Mouse (Mus musculus) midbrain, embryonic 11.5 days (tissue): ENCODE measurements around the gene 1700025C18Rik. TPM values are rescaled to one million over a fixed set of nuclear protein-coding genes. Genes with fewer than 3 reads are reported as not detected.

Experiments
- ATAC-seq: fragments of 200-750 bp; cut with Nextera tagmentation; 2 replicates; pipeline ENCODE4 v1.8.0; 2017; ENCODE audit warnings: moderate TSS enrichment, moderate library complexity; ENCODE audit not compliant: low FRiP score
- DNase-seq: peaks from one replicate; pipeline ENCODE4 v3.0.0; 2015; ENCODE audit warnings: low spot score; ENCODE audit errors: missing footprints
- H3K27ac ChIP-seq: fragments of 300-500 bp; sonication (generic); 2 replicates; pipeline ENCODE4 v1.5.1; 2014; ENCODE audit warnings: low read depth, low read length
- H3K27me3 ChIP-seq: fragments of 300-500 bp; sonication (generic); 2 replicates; pipeline ENCODE4 v1.6.1; 2014; ENCODE audit warnings: mild to moderate bottlenecking, low read length, moderate library complexity, mixed read lengths; ENCODE audit not compliant: control insufficient read depth, insufficient read depth
- H3K36me3 ChIP-seq: fragments of 300-500 bp; sonication (generic); 2 replicates; pipeline ENCODE4 v1.6.1; 2014; ENCODE audit warnings: mild to moderate bottlenecking, low read length, moderate library complexity, mixed read lengths; ENCODE audit not compliant: control insufficient read depth, insufficient read depth
- H3K4me1 ChIP-seq: fragments of 300-500 bp; sonication (generic); 2 replicates; pipeline ENCODE4 v1.6.1; 2014; ENCODE audit warnings: low read length; ENCODE audit not compliant: control insufficient read depth, insufficient read depth
- H3K4me2 ChIP-seq: fragments of 300-500 bp; sonication (generic); 2 replicates; pipeline ENCODE4 v1.6.1; 2014; ENCODE audit warnings: mild to moderate bottlenecking, moderate library complexity
- H3K4me3 ChIP-seq: fragments of 300-500 bp; sonication (generic); 2 replicates; pipeline ENCODE4 v1.5.1; 2014; ENCODE audit warnings: low read depth, low read length
- H3K9ac ChIP-seq: fragments of 300-500 bp; sonication (generic); 2 replicates; pipeline ENCODE4 v1.6.1; 2014; ENCODE audit warnings: low read length
- H3K9me3 ChIP-seq: fragments of 300-500 bp; sonication (generic); 2 replicates; pipeline ENCODE4 v1.6.1; 2016; ENCODE audit warnings: low read length; ENCODE audit not compliant: control insufficient read depth
- WGBS: fragments of 180-500 bp; shearing (Covaris S2); extraction: QIAGEN DNeasy Blood & Tissue Kit; methylation state at CpG from one replicate; pipeline ENCODE4 v1.1.7; 2014; 5-methylcytosine and 5-hydroxymethylcytosine counted together
- polyA plus RNA-seq: library from polyadenylated mRNA; unstranded; fragments of >200 nt; fragmentation: Nextera tagmentation; extraction: Ambion mirVana; gene quantifications from 2 replicates; pipeline ENCODE4 v1.2.1, GENCODE M21; 2014

The 1700025C18Rik gene
- polyA plus RNA-seq, 1 experiment from 2014 or later: not detected

GRCm38 (mm10) chr2:165054888-165055852, 35.4 kb downstream of the 1700025C18Rik start, which contains the start of gene Cd40:
Gene Cd40 (plus strand): TSS chr2:165055627.
- Histone ChIP-seq H3K9me3 (no peaks in the 10 kb centered on the region), H3K27ac (no peak within 1 kb of the TSS), H3K4me1 (peaks cover 12% of the 10 kb centered on the region), H3K36me3 (no peaks in the 10 kb centered on the region), H3K9ac (peak within 1 kb of the TSS; percentile 21; the same call in 1 of the 2 replicates), H3K27me3 (no peaks in the 10 kb centered on the region; the same call in none of the 2 replicates), H3K4me3 (peak within 1 kb of the TSS; percentile 18; the same call in 1 of the 2 replicates), H3K4me2 (peak within 1 kb of the TSS; percentile 45)
- WGBS: 12% methylated on average over 25 of the region's 25 CpGs
- DNase-seq (peak; percentile 92), ATAC-seq (peak; percentile 69)

GRCm38 (mm10) chr2:165051566-165051965, 39.0 kb downstream of the 1700025C18Rik start:
- H3K27ac ChIP-seq: no peak overlapping the region

GRCm38 (mm10) chr2:165050826-165051548, 39.6 kb downstream of the 1700025C18Rik start:
- H3K36me3 ChIP-seq: no peaks in the 10 kb centered on the region
- no peak overlapping the region for H3K4me3 ChIP-seq
- H3K4me1 ChIP-seq: peaks cover 12% of the 10 kb centered on the region
- WGBS: 71% methylated on average over 18 of the region's 18 CpGs
- DNase-seq (no peak), ATAC-seq (no peak)
- H3K27ac ChIP-seq: no peak overlapping the region
- H3K4me2 ChIP-seq: no peak overlapping the region
- no peaks in the 10 kb centered on the region; the same call in 1 of the 2 replicates for H3K27me3 ChIP-seq
- H3K9ac ChIP-seq: no peak overlapping the region
- no peaks in the 10 kb centered on the region for H3K9me3 ChIP-seq

More at GRCm38 (mm10) chr2:165051566-165051965, 39.0 kb downstream of the 1700025C18Rik start:
- no peak overlapping the region for H3K4me3 ChIP-seq
- WGBS: 24% methylated on average over 11 of the region's 11 CpGs
- no peak overlapping the region for H3K9ac ChIP-seq
- ATAC-seq: no peak
- H3K4me2 ChIP-seq: 0 out of 2 replicates have a peak overlapping the region, but pooled peaks have one; percentile 1
- H3K27me3 ChIP-seq: no peaks in the 10 kb centered on the region; the same call in none of the 2 replicates
- H3K36me3 ChIP-seq: no peaks in the 10 kb centered on the region
- H3K4me1 ChIP-seq: peaks cover 12% of the 10 kb centered on the region
- no peaks in the 10 kb centered on the region for H3K9me3 ChIP-seq
- DNase-seq: no peak

GRCm38 (mm10) chr2:165049044-165049443, 41.5 kb downstream of the 1700025C18Rik start:
- no peaks in the 10 kb centered on the region for H3K27me3 ChIP-seq
- H3K27ac ChIP-seq: no peak overlapping the region
- no peaks in the 10 kb centered on the region for H3K9me3 ChIP-seq
- DNase-seq (no peak), ATAC-seq (no peak)
- no peak overlapping the region for H3K4me3 ChIP-seq
- peaks cover 6% of the 10 kb centered on the region for H3K4me1 ChIP-seq
- 64% methylated on average over 5 of the region's 5 CpGs for WGBS
- no peaks in the 10 kb centered on the region for H3K36me3 ChIP-seq
- no peak overlapping the region for H3K9ac ChIP-seq
- H3K4me2 ChIP-seq: no peak overlapping the region

GRCm38 (mm10) chr2:165043729-165044128, 46.8 kb downstream of the 1700025C18Rik start:
- H3K4me3 ChIP-seq: no peak overlapping the region
- peak; percentile 30; the same call in 1 of the 2 replicates for ATAC-seq
- no peak overlapping the region for H3K27ac ChIP-seq
- no peaks in the 10 kb centered on the region for H3K9me3 ChIP-seq
- H3K27me3 ChIP-seq: no peaks in the 10 kb centered on the region
- peaks cover 8% of the 10 kb centered on the region for H3K4me1 ChIP-seq
- no peak for DNase-seq
- no peaks in the 10 kb centered on the region for H3K36me3 ChIP-seq
- H3K9ac ChIP-seq: no peak overlapping the region
- no peak overlapping the region for H3K4me2 ChIP-seq
- 64% methylated on average over 2 of the region's 2 CpGs for WGBS

GRCm38 (mm10) chr2:165043090-165043636, 47.4 kb downstream of the 1700025C18Rik start:
- H3K9me3 ChIP-seq: no peaks in the 10 kb centered on the region
- peak; percentile 92 for DNase-seq
- WGBS: 8% methylated on average over 17 of the region's 17 CpGs
- H3K4me2 ChIP-seq: peak overlapping the region; percentile 33
- 0 out of 2 replicates have a peak overlapping the region, but pooled peaks have one; percentile 9 for H3K4me3 ChIP-seq
- ATAC-seq: peak; percentile 30; the same call in 1 of the 2 replicates
- H3K9ac ChIP-seq: no peak overlapping the region
- no peaks in the 10 kb centered on the region for H3K27me3 ChIP-seq
- no peaks in the 10 kb centered on the region for H3K36me3 ChIP-seq
- no peak overlapping the region for H3K27ac ChIP-seq
- peaks cover 8% of the 10 kb centered on the region for H3K4me1 ChIP-seq

GRCm38 (mm10) chr2:165042126-165042525, 48.4 kb downstream of the 1700025C18Rik start:
- Histone ChIP-seq H3K27ac (no peak overlapping the region), H3K4me2 (no peak overlapping the region), H3K27me3 (no peaks in the 10 kb centered on the region), H3K4me1 (peaks cover 8% of the 10 kb centered on the region), H3K4me3 (no peak overlapping the region), H3K9ac (no peak overlapping the region), H3K9me3 (no peaks in the 10 kb centered on the region), H3K36me3 (no peaks in the 10 kb centered on the region)
- DNase-seq (no peak), ATAC-seq (no peak)
- 76% methylated on average over 5 of the region's 5 CpGs for WGBS

GRCm38 (mm10) chr2:165037415-165037814, 53.1 kb downstream of the 1700025C18Rik start:
- Histone ChIP-seq H3K4me3 (no peak overlapping the region), H3K4me1 (peaks cover 20% of the 10 kb centered on the region), H3K36me3 (no peaks in the 10 kb centered on the region), H3K27me3 (no peaks in the 10 kb centered on the region), H3K9me3 (no peaks in the 10 kb centered on the region), H3K4me2 (no peak overlapping the region), H3K27ac (no peak overlapping the region), H3K9ac (no peak overlapping the region)
- WGBS: 66% methylated on average over 4 of the region's 4 CpGs
- DNase-seq: no peak
- no peak for ATAC-seq
